Mouse (Mus musculus): ENCODE results near the gene Olfm1. TPM values are rescaled to one million over a fixed set of nuclear protein-coding genes. Genes with fewer than 3 reads are reported as not detected.

The Olfm1 gene
- polyA plus RNA-seq, 1 experiment from 2014 or later: 10.4 TPM

DNA sequence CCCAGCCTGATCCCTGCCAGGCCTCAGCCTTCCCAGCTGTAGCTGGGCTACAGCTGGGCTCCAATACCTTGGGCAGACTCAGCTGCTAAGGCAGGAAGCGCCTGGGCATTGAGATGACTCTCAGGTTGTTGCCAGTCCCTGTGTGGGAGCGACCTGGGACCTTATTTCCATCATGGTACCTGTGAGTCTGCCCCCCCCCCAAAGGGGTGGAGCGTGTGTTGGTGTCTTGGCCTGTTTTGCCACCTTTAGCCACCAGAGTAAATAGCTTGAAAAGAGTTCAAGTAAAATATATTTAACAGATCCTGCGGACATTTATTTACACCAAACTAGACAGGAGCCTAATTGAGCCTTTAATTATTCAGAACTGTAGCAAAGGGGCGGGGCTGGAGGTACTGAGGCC lies 16.4 kb downstream of the Olfm1 start:
- Histone ChIP-seq H3K4me3 (ENCODE audit: low read length) (no peak overlapping the region), H3K27ac (ENCODE audit: low read length) (no peak overlapping the region), H3K4me1 (ENCODE audit: insufficient read depth, low read length) (peaks cover 19% of the 10 kb centered on the region), H3K9ac (replicated peaks; ENCODE audit: low read length) (no peak overlapping the region), H3K4me2 (replicated peaks; ENCODE audit: low read depth, low read length) (no peak overlapping the region), H3K27me3 (ENCODE audit: insufficient read depth, low read length) (no peaks in the 10 kb centered on the region), H3K9me3 (ENCODE audit: low read length) (no peaks in the 10 kb centered on the region), H3K36me3 (ENCODE audit: insufficient read depth, low read length) (no peaks in the 10 kb centered on the region)
- ATAC-seq (ENCODE audit: low FRiP score, low TSS enrichment): no peak
- 88% methylated on average over 5 of the region's 5 CpGs for WGBS

- Histone ChIP-seq H3K27ac (ENCODE audit: low read length) (no peak overlapping the region), H3K4me1 (ENCODE audit: insufficient read depth, low read length) (peaks cover 19% of the 10 kb centered on the region), H3K36me3 (ENCODE audit: insufficient read depth, low read length) (no peaks in the 10 kb centered on the region), H3K9ac (replicated peaks; ENCODE audit: low read length) (no peak overlapping the region), H3K4me2 (replicated peaks; ENCODE audit: low read depth, low read length) (no peak overlapping the region), H3K9me3 (ENCODE audit: low read length) (no peaks in the 10 kb centered on the region), H3K27me3 (ENCODE audit: insufficient read depth, low read length) (no peaks in the 10 kb centered on the region), H3K4me3 (ENCODE audit: low read length) (no peak overlapping the region)
- 85% methylated on average over 12 of the region's 12 CpGs for WGBS
- ATAC-seq (ENCODE audit: low FRiP score, low TSS enrichment): no peak
Measured at GRCm38 (mm10) chr2:28209653-28210052, 16.9 kb downstream of the Olfm1 start.

GRCm38 (mm10) chr2:28210273-28210672 lies 17.5 kb downstream of the Olfm1 start:
- WGBS: 34% methylated on average over 4 of the region's 4 CpGs
- Histone ChIP-seq H3K36me3 (ENCODE audit: insufficient read depth, low read length) (no peaks in the 10 kb centered on the region), H3K27ac (ENCODE audit: low read length) (no peak overlapping the region), H3K9ac (replicated peaks; ENCODE audit: low read length) (no peak overlapping the region), H3K4me1 (ENCODE audit: insufficient read depth, low read length) (peaks cover 14% of the 10 kb centered on the region), H3K9me3 (ENCODE audit: low read length) (no peaks in the 10 kb centered on the region), H3K27me3 (ENCODE audit: insufficient read depth, low read length) (no peaks in the 10 kb centered on the region), H3K4me3 (ENCODE audit: low read length) (no peak overlapping the region), H3K4me2 (replicated peaks; ENCODE audit: low read depth, low read length) (no peak overlapping the region)
- no peak for ATAC-seq (ENCODE audit: low FRiP score, low TSS enrichment)

- Histone ChIP-seq H3K9me3 (ENCODE audit: low read length) (no peaks in the 10 kb centered on the region), H3K4me3 (ENCODE audit: low read length) (no peak overlapping the region), H3K9ac (replicated peaks; ENCODE audit: low read length) (no peak overlapping the region), H3K4me1 (ENCODE audit: insufficient read depth, low read length) (peaks cover 6% of the 10 kb centered on the region), H3K27ac (ENCODE audit: low read length) (no peak overlapping the region), H3K36me3 (ENCODE audit: insufficient read depth, low read length) (no peaks in the 10 kb centered on the region), H3K4me2 (replicated peaks; ENCODE audit: low read depth, low read length) (no peak overlapping the region), H3K27me3 (ENCODE audit: insufficient read depth, low read length) (no peaks in the 10 kb centered on the region)
- ATAC-seq (ENCODE audit: low FRiP score, low TSS enrichment): no peak
- WGBS: 76% methylated on average over 22 of the region's 22 CpGs
Measured at GRCm38 (mm10) chr2:28211531-28212281, 18.9 kb downstream of the Olfm1 start.

- Histone ChIP-seq H3K9me3 (ENCODE audit: low read length) (no peaks in the 10 kb centered on the region), H3K4me3 (ENCODE audit: low read length) (no peak overlapping the region), H3K27ac (ENCODE audit: low read length) (no peak overlapping the region), H3K27me3 (ENCODE audit: insufficient read depth, low read length) (no peaks in the 10 kb centered on the region), H3K9ac (replicated peaks; ENCODE audit: low read length) (no peak overlapping the region), H3K4me1 (ENCODE audit: insufficient read depth, low read length) (peaks cover 6% of the 10 kb centered on the region), H3K4me2 (replicated peaks; ENCODE audit: low read depth, low read length) (no peak overlapping the region), H3K36me3 (ENCODE audit: insufficient read depth, low read length) (no peaks in the 10 kb centered on the region)
- WGBS: 61% methylated on average over 5 of the region's 5 CpGs
- ATAC-seq (ENCODE audit: low FRiP score, low TSS enrichment): no peak
Measured at GRCm38 (mm10) chr2:28212911-28213310, 20.1 kb downstream of the Olfm1 start.

- H3K36me3 ChIP-seq (ENCODE audit: insufficient read depth, low read length): no peaks in the 10 kb centered on the region
- no peaks in the 10 kb centered on the region for H3K4me1 ChIP-seq (ENCODE audit: insufficient read depth, low read length)
- H3K9ac ChIP-seq (replicated peaks; ENCODE audit: low read length): no peak overlapping the region
- no peaks in the 10 kb centered on the region for H3K27me3 ChIP-seq (ENCODE audit: insufficient read depth, low read length)
- no peak overlapping the region for H3K4me3 ChIP-seq (ENCODE audit: low read length)
- no peaks in the 10 kb centered on the region for H3K9me3 ChIP-seq (ENCODE audit: low read length)
- WGBS: 73% methylated on average over 5 of the region's 5 CpGs
- no peak overlapping the region for H3K4me2 ChIP-seq (replicated peaks; ENCODE audit: low read depth, low read length)
- no peak for ATAC-seq (ENCODE audit: low FRiP score, low TSS enrichment)
- no peak overlapping the region for H3K27ac ChIP-seq (ENCODE audit: low read length)
Measured at GRCm38 (mm10) chr2:28216211-28216775, 23.5 kb downstream of the Olfm1 start.

DNA sequence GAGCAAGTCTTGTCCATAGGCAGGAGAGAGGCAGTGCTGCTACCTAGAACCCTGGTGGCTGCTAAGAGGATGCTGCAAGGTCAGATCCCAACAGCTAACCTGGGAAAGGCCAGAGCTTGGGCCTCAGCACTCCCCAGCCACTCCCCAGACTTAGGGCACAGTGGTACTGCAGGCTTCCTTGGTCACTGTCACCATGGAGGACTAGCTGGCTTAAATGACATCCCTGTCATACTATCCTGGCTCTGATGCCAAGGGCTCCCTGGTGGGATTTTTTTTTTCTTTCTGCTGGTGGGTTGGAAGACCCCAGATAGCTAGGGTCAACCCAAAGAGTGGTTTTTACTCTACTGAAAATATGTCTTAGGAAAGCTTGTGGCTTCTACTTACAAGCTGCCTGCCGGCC lies 25.0 kb downstream of the Olfm1 start:
- Histone ChIP-seq H3K4me3 (ENCODE audit: low read length) (no peak overlapping the region), H3K9me3 (ENCODE audit: low read length) (no peaks in the 10 kb centered on the region), H3K27me3 (ENCODE audit: insufficient read depth, low read length) (no peaks in the 10 kb centered on the region), H3K36me3 (ENCODE audit: insufficient read depth, low read length) (no peaks in the 10 kb centered on the region), H3K4me2 (replicated peaks; ENCODE audit: low read depth, low read length) (no peak overlapping the region), H3K4me1 (ENCODE audit: insufficient read depth, low read length) (no peaks in the 10 kb centered on the region), H3K9ac (replicated peaks; ENCODE audit: low read length) (no peak overlapping the region), H3K27ac (ENCODE audit: low read length) (no peak overlapping the region)
- ATAC-seq (ENCODE audit: low FRiP score, low TSS enrichment): no peak
- WGBS: 92% methylated on average over 1 of the region's 1 CpGs

DNA sequence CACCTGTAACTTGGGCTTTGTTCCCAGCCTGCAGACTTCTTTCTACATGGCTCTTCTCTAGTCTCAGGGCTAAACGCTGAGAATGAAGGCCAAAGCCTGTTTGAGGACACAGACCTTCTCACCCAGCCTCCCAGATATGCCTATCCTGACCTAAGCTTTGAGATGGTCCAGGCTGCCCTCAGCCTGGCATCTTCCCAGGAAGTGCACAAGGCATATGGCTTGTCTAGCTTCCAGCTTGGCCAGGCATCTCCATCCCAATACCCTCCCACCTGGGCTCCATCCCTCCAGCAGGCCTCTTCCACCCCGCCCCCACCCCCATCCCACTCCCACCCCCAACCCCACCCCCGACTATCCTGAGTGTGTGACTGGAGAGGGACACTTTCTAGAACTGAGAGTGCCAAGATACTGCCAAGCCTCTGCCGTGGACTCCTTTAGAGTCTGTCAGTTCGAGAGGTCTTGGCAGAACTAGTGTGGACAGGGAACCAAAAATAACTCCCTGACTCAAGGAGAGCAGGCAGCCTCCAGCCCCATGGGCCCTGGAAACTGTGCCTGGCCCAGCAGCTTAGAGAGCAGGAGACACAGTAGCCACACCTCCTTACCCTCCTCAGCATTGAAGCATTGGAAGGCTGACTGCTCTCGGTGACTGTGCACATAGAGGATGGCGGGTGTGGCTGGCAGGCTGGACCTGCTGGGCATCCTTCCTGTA lies 26.0 kb downstream of the Olfm1 start:
- 62% methylated on average over 7 of the region's 7 CpGs for WGBS
- Histone ChIP-seq H3K9me3 (ENCODE audit: low read length) (no peaks in the 10 kb centered on the region), H3K36me3 (ENCODE audit: insufficient read depth, low read length) (no peaks in the 10 kb centered on the region), H3K9ac (replicated peaks; ENCODE audit: low read length) (no peak overlapping the region), H3K4me1 (ENCODE audit: insufficient read depth, low read length) (no peaks in the 10 kb centered on the region), H3K27me3 (ENCODE audit: insufficient read depth, low read length) (no peaks in the 10 kb centered on the region), H3K27ac (ENCODE audit: low read length) (no peak overlapping the region), H3K4me2 (replicated peaks; ENCODE audit: low read depth, low read length) (no peak overlapping the region), H3K4me3 (ENCODE audit: low read length) (no peak overlapping the region)
- ATAC-seq (ENCODE audit: low FRiP score, low TSS enrichment): no peak

- Histone ChIP-seq H3K4me1 (ENCODE audit: insufficient read depth, low read length) (no peaks in the 10 kb centered on the region), H3K4me3 (ENCODE audit: low read length) (no peak overlapping the region), H3K27ac (ENCODE audit: low read length) (no peak overlapping the region), H3K9me3 (ENCODE audit: low read length) (no peaks in the 10 kb centered on the region), H3K36me3 (ENCODE audit: insufficient read depth, low read length) (no peaks in the 10 kb centered on the region), H3K4me2 (replicated peaks; ENCODE audit: low read depth, low read length) (no peak overlapping the region), H3K27me3 (ENCODE audit: insufficient read depth, low read length) (no peaks in the 10 kb centered on the region), H3K9ac (replicated peaks; ENCODE audit: low read length) (no peak overlapping the region)
- ATAC-seq (ENCODE audit: low FRiP score, low TSS enrichment): no peak
- WGBS: 84% methylated on average over 1 of the region's 1 CpGs
Measured at GRCm38 (mm10) chr2:28219625-28220024, 26.8 kb downstream of the Olfm1 start.

GRCm38 (mm10) chr2:28221803-28222202 lies 29.0 kb downstream of the Olfm1 start:
- no peaks in the 10 kb centered on the region for H3K27me3 ChIP-seq (ENCODE audit: insufficient read depth, low read length)
- H3K9me3 ChIP-seq (ENCODE audit: low read length): no peaks in the 10 kb centered on the region
- no peak overlapping the region for H3K9ac ChIP-seq (replicated peaks; ENCODE audit: low read length)
- H3K4me3 ChIP-seq (ENCODE audit: low read length): no peak overlapping the region
- WGBS: 70% methylated on average over 2 of the region's 2 CpGs
- no peaks in the 10 kb centered on the region for H3K36me3 ChIP-seq (ENCODE audit: insufficient read depth, low read length)
- no peak overlapping the region for H3K4me2 ChIP-seq (replicated peaks; ENCODE audit: low read depth, low read length)
- H3K4me1 ChIP-seq (ENCODE audit: insufficient read depth, low read length): no peaks in the 10 kb centered on the region; the same call in 1 of the 2 replicates
- ATAC-seq (ENCODE audit: low FRiP score, low TSS enrichment): no peak
- no peak overlapping the region for H3K27ac ChIP-seq (ENCODE audit: low read length)
